Mouse (Mus musculus) retina, adult 2 months (tissue): ENCODE data around the gene Fpgs.

Source experiments
- DNase-seq: peaks from one replicate; pipeline ENCODE4 v3.0.0-alpha.2; 2012; ENCODE audit warnings: low read depth, low spot score

Gene Fpgs

GRCm38 (mm10) chr2:32724832-32725790 lies 21.2 kb upstream of the Fpgs start:
- DNase-seq, result no peak

GRCm38 (mm10) chr2:32724149-32724548 lies 20.2 kb upstream of the Fpgs start:
- no peak for DNase-seq

GRCm38 (mm10) chr2:32722581-32722980 lies 18.6 kb upstream of the Fpgs start:
- no peak for DNase-seq

- no peak for DNase-seq
Observed at GRCm38 (mm10) chr2:32722046-32722445, 18.1 kb upstream of the Fpgs start.

- no peak for DNase-seq
Observed at GRCm38 (mm10) chr2:32720681-32721229, 16.8 kb upstream of the Fpgs start, which contains the start of gene Sh2d3c. TSS of gene Sh2d3c (plus strand) at chr2:32721055.

- DNase-seq, result no peak
Observed at GRCm38 (mm10) chr2:32720053-32720452, 16.1 kb upstream of the Fpgs start.

GRCm38 (mm10) chr2:32718761-32719160 lies 14.8 kb upstream of the Fpgs start:
- no peak for DNase-seq

- no peak for DNase-seq
Observed at GRCm38 (mm10) chr2:32714987-32715425, 11.1 kb upstream of the Fpgs start.

GRCm38 (mm10) chr2:32714117-32714986 lies 10.4 kb upstream of the Fpgs start:
- DNase-seq, result no peak

GRCm38 (mm10) chr2:32712934-32713817 lies 9.2 kb upstream of the Fpgs start, which contains the start of gene Cdk9:
TSS of gene Cdk9 (minus strand) at chr2:32713076.
- peak; percentile 78 for DNase-seq

- peak; percentile 78 for DNase-seq
Observed at GRCm38 (mm10) chr2:32712586-32712933, 8.6 kb upstream of the Fpgs start.

- no peak for DNase-seq
Observed at GRCm38 (mm10) chr2:32712108-32712551, 8.2 kb upstream of the Fpgs start.

- no peak for DNase-seq
Observed at GRCm38 (mm10) chr2:32711301-32712056, 7.5 kb upstream of the Fpgs start.

- no peak for DNase-seq
Observed at GRCm38 (mm10) chr2:32710425-32710824, 6.5 kb upstream of the Fpgs start.

- DNase-seq, result no peak
Observed at GRCm38 (mm10) chr2:32709521-32710137, 5.7 kb upstream of the Fpgs start.

GRCm38 (mm10) chr2:32708643-32709042 lies 4.7 kb upstream of the Fpgs start:
- DNase-seq, result no peak

- no peak for DNase-seq
Observed at GRCm38 (mm10) chr2:32706971-32707370, 3.0 kb upstream of the Fpgs start.

- DNase-seq, result no peak
Observed at GRCm38 (mm10) chr2:32705018-32705417, 1.1 kb upstream of the Fpgs start.

GRCm38 (mm10) chr2:32703046-32703445 lies 899 bp downstream of the Fpgs start:
- DNase-seq, result no peak
